Mouse (Mus musculus) neutrophil, adult 59 days (primary cell): Measurements from ENCODE around the gene Vmn1r17. TPM values are rescaled to one million over a fixed set of nuclear protein-coding genes. Genes with fewer than 3 reads are reported as not detected.

Experiments used
- total RNA-seq, 2 experiments: library from RNA; stranded (reverse); gene quantifications; 1 replicate in 1 of 2; 2 replicates in 1 of 2; pipeline ENCODE4 v1.2.4; 2023

Gene Vmn1r17
- total RNA-seq, result not detected

GRCm38 (mm10) chr6:57363627-57364026, at the start of gene Vmn1r17:
Vmn1r17 (minus strand) TSS chr6:57363727.

GRCm38 (mm10) chr6:57403480-57403879, 40.0 kb upstream of the Vmn1r17 start, which contains the start of gene Vmn1r19:
Vmn1r19 (plus strand) TSS chr6:57403780.

GRCm38 (mm10) chr6:57395683-57396082, 32.2 kb upstream of the Vmn1r17 start, which contains the start of gene Vmn1r18:
Vmn1r18 (minus strand) TSS chr6:57395783.

GRCm38 (mm10) chr6:57329394-57329793, 34.1 kb downstream of the Vmn1r17 start, which contains the start of gene Vmn1r16:
Vmn1r16 (minus strand) TSS chr6:57329494.

Other genes starting within 250 kb of the Vmn1r17 start
- gene Vmn1r11, start 230.3 kb downstream of the Vmn1r17 start, total RNA-seq, result not detected
- under 1 TPM; 0.09 to 0.20 TPM for gene Vmn1r12, start 206.8 kb downstream of the Vmn1r17 start, total RNA-seq
- not detected for gene Vmn1r13, start 160.4 kb downstream of the Vmn1r17 start, total RNA-seq
- gene Vmn1r14, start 132.0 kb downstream of the Vmn1r17 start, total RNA-seq, result not detected
- not detected for gene Vmn1r15, start 105.8 kb downstream of the Vmn1r17 start, total RNA-seq
- not detected for gene Vmn1r16, start 34.2 kb downstream of the Vmn1r17 start, total RNA-seq
- not detected for gene Vmn1r18, start 32.1 kb upstream of the Vmn1r17 start, total RNA-seq
- gene Vmn1r19, start 40.1 kb upstream of the Vmn1r17 start, total RNA-seq, result not detected
- not detected for gene Vmn1r20, start 65.2 kb upstream of the Vmn1r17 start, total RNA-seq
- gene Ppm1k, start 171.7 kb upstream of the Vmn1r17 start, total RNA-seq, result 1 to 10 TPM; 6.5 to 6.9 TPM
- 10 to 100 TPM; 11.9 to 13.3 TPM for gene Herc6, start 217.3 kb upstream of the Vmn1r17 start, total RNA-seq